Mouse (Mus musculus) thymus, adult 2 months (tissue): ENCODE results near the gene Epha2.

Experiments used
- CTCF ChIP-seq: fragments of 200-500 bp; IDR thresholded peaks from 2 replicates; pipeline ENCODE4 v1.5.1; 2012; ENCODE audit warnings: mild to moderate bottlenecking, control low read depth, low read length, moderate library complexity, borderline replicate concordance; ENCODE audit not compliant: control insufficient read depth, poor library complexity, insufficient read depth; ENCODE audit errors: extremely low read depth
- POLR2A ChIP-seq: fragments of 200-500 bp; IDR thresholded peaks from 2 replicates; pipeline ENCODE4 v1.6.1; 2012; ENCODE audit warnings: mild to moderate bottlenecking, low read length, control low read depth, moderate library complexity; ENCODE audit not compliant: control insufficient read depth, poor library complexity, insufficient read depth; ENCODE audit errors: extremely low read depth

DNA sequence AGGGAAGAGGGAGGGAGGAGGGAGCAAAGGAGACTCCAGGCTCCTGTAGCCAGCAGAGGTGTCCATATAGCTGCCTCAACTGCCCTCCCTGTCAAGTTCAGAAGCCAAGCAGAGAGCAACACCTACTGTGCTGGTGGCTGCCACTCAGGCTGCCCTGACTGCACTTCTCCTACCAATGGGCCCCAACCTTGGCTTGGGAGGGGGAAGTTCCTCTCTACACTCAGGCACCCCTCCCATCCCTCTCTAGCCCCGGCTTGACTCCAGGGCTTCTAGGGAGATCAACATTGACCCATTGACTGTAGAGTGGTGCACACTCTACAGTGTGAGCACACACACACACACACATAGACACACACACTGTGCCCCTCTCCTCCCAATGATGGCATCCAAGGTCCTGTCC lies 19.5 kb upstream of the Epha2 start:
- no peak for TF ChIP-seq POLR2A
- no peak for TF ChIP-seq CTCF
